Mouse (Mus musculus) E14TG2a.4 (cell line): ENCODE results near the gene Hrasls5.

Experiments used
- CTCF ChIP-seq: conservative IDR thresholded peaks from 2 replicates; pipeline ENCODE4 v1.5.1; 2014; ENCODE audit warnings: low read length
- NANOG ChIP-seq: IDR thresholded peaks from 2 replicates; pipeline ENCODE4 v1.6.1; 2014; ENCODE audit warnings: borderline replicate concordance, low read length, mixed read lengths
- POU5F1 ChIP-seq: IDR thresholded peaks from 2 replicates; pipeline ENCODE4 v1.6.1; 2014; ENCODE audit warnings: low read length, borderline replicate concordance

DNA sequence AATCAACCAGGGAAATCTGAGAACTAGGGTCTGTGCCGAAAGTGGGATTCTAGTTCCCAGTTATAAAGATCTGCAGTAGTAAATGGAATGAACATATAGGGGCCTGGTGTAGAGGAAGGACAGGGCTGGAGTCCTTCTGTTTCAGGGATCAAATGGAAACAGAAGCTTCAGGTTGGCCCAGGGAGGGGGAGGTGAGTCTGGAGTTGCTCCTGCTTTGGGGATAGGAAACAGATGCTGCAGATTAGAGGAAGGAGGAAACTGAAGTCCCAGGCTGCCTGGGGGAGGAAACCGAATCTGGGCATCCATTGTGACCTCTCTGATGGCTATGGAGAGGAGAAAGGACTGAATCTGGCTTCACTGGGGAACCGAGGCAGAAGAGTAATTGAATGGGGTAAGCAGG lies 44.0 kb upstream of the Hrasls5 start:
- no peak for TF ChIP-seq CTCF
- TF ChIP-seq NANOG, result no peak
- no peak for TF ChIP-seq POU5F1
